Mouse (Mus musculus): ENCODE results near the gene Gal3st4.

- no peak for TF ChIP-seq POLR2A (IDR thresholded peaks at IDR 0.05; ENCODE audit: insufficient read depth, low read depth, low read length)
- no peak for TF ChIP-seq EP300 (IDR thresholded peaks at IDR 0.05; ENCODE audit: insufficient read depth, low read depth, low read length)
These were observed 45.3 kb downstream of the Gal3st4 start for GRCm38 (mm10) chr5:138227367-138227766.
